Mouse (Mus musculus) C2C12 (cell line): ENCODE data around the gene Gm20604. TPM values are rescaled to one million over a fixed set of nuclear protein-coding genes. Genes with fewer than 3 reads are reported as not detected.

ENCODE experiments used
- H3K27me3 ChIP-seq: one replicate; pipeline ENCODE4 v1.6.1; 2011; ENCODE audit not compliant: control insufficient read depth, insufficient read depth, insufficient read length
- H3K36me3 ChIP-seq: one replicate; pipeline ENCODE4 v1.6.1; 2011; ENCODE audit not compliant: control insufficient read depth, insufficient read depth
- H3K4me3 ChIP-seq: one replicate; pipeline ENCODE4 v1.5.1; 2011; ENCODE audit warnings: mild to moderate bottlenecking, control low read depth; ENCODE audit not compliant: poor library complexity, insufficient read depth, severe bottlenecking
- H3K79me2 ChIP-seq: one replicate; pipeline ENCODE4 v1.6.1; 2011; ENCODE audit not compliant: control insufficient read depth, insufficient read depth
- H3K79me3 ChIP-seq: one replicate; pipeline ENCODE4 v1.6.1; 2011; ENCODE audit warnings: low read depth, control low read depth
- H3ac ChIP-seq: one replicate; pipeline ENCODE3; 2011; ENCODE audit warnings: low read depth; ENCODE audit not compliant: control insufficient read depth, insufficient read length
- CEBPB ChIP-seq: IDR thresholded peaks from one replicate; pipeline ENCODE4 v1.6.1; 2011; ENCODE audit warnings: low read depth, mild to moderate bottlenecking, control low read depth, moderate library complexity
- CTCF ChIP-seq: IDR thresholded peaks from one replicate; pipeline ENCODE4 v1.5.1; 2011; ENCODE audit not compliant: control insufficient read depth, insufficient read depth, insufficient read length
- FOSL1 ChIP-seq: IDR thresholded peaks from one replicate; pipeline ENCODE4 v1.8.0; 2011; ENCODE audit warnings: mild to moderate bottlenecking, low read length; ENCODE audit not compliant: poor library complexity, insufficient read depth, severe bottlenecking
- MAX ChIP-seq: IDR thresholded peaks from one replicate; pipeline ENCODE4 v1.6.1; 2011; ENCODE audit warnings: mild to moderate bottlenecking, control low read depth
- MYOD1 ChIP-seq: IDR thresholded peaks from one replicate; pipeline ENCODE4 v1.6.1; 2011; ENCODE audit warnings: low read depth; ENCODE audit not compliant: control insufficient read depth, insufficient read length
- MYOG ChIP-seq: IDR thresholded peaks from one replicate; pipeline ENCODE4 v1.6.1; 2011; ENCODE audit not compliant: control insufficient read depth, insufficient read length; ENCODE audit errors: extremely low read depth
- USF1 ChIP-seq: IDR thresholded peaks from one replicate; pipeline ENCODE4 v1.6.1; 2011; ENCODE audit warnings: low read depth, mild to moderate bottlenecking, control low read depth, moderate library complexity
- polyA plus RNA-seq: library from polyadenylated mRNA; unstranded; fragments of >200 nt; fragmentation: generic; extraction: Trizol; gene quantifications from one replicate; pipeline ENCODE4 v1.2.1, GENCODE M21; 2012; ENCODE audit warnings: missing spikeins

Gene Gm20604
- polyA plus RNA-seq, 1 experiment: 6.0 TPM

GRCm38 (mm10) chr12:102703111-102703412, 55.4 kb downstream of the Gm20604 start:
- Histone ChIP-seq H3K4me3 (no peak overlapping the region), H3K79me2 (no peaks in the 10 kb centered on the region), H3K79me3 (no peaks in the 10 kb centered on the region), H3K27me3 (no peaks in the 10 kb centered on the region), H3ac (no peak overlapping the region), H3K36me3 (no peaks in the 10 kb centered on the region)
- TF ChIP-seq MYOD1 (no peak), MAX (no peak), CEBPB (no peak), FOSL1 (no peak), MYOG (no peak), CTCF (no peak), USF1 (no peak)

GRCm38 (mm10) chr12:102702356-102703110, 55.9 kb downstream of the Gm20604 start:
- TF ChIP-seq CEBPB (no peak), FOSL1 (no peak), USF1 (no peak), MAX (no peak), MYOD1 (no peak), CTCF (no peak)
- Histone ChIP-seq H3K36me3 (no peaks in the 10 kb centered on the region), H3K4me3 (no peak overlapping the region), H3K79me3 (no peaks in the 10 kb centered on the region), H3K79me2 (no peaks in the 10 kb centered on the region), H3ac (no peak overlapping the region), H3K27me3 (no peaks in the 10 kb centered on the region)

GRCm38 (mm10) chr12:102701691-102702207, 56.7 kb downstream of the Gm20604 start:
- Histone ChIP-seq H3K79me2 (no peaks in the 10 kb centered on the region), H3K4me3 (no peak overlapping the region), H3K27me3 (no peaks in the 10 kb centered on the region), H3K79me3 (no peaks in the 10 kb centered on the region), H3ac (no peak overlapping the region), H3K36me3 (no peaks in the 10 kb centered on the region)
- TF ChIP-seq MYOG: no peak
- no peak for TF ChIP-seq USF1
- TF ChIP-seq FOSL1: no peak
- TF ChIP-seq MAX: no peak
- no peak for TF ChIP-seq CTCF
- no peak for TF ChIP-seq MYOD1
- TF ChIP-seq CEBPB: no peak

GRCm38 (mm10) chr12:102700453-102700852, 58.0 kb downstream of the Gm20604 start:
- Histone ChIP-seq H3K27me3 (no peaks in the 10 kb centered on the region), H3K36me3 (no peaks in the 10 kb centered on the region), H3ac (no peak overlapping the region), H3K79me2 (no peaks in the 10 kb centered on the region), H3K79me3 (no peaks in the 10 kb centered on the region), H3K4me3 (no peak overlapping the region)
- TF ChIP-seq FOSL1 (no peak), MYOD1 (no peak), CTCF (no peak), MAX (no peak), CEBPB (no peak), USF1 (no peak), MYOG (no peak)

GRCm38 (mm10) chr12:102699156-102699555, 59.3 kb downstream of the Gm20604 start:
- Histone ChIP-seq H3K4me3 (no peak overlapping the region), H3K79me2 (no peaks in the 10 kb centered on the region)
- no peak for TF ChIP-seq MYOG
- TF ChIP-seq MAX: no peak
- no peak for TF ChIP-seq CEBPB
- no peak for TF ChIP-seq CTCF
- no peak for TF ChIP-seq FOSL1
- TF ChIP-seq MYOD1: no peak
- TF ChIP-seq USF1: no peak

More at GRCm38 (mm10) chr12:102699156-102699555, 59.3 kb downstream of the Gm20604 start:
- no peaks in the 10 kb centered on the region for H3K79me3 ChIP-seq
- H3K27me3 ChIP-seq: no peaks in the 10 kb centered on the region
- no peaks in the 10 kb centered on the region for H3K36me3 ChIP-seq
- no peak overlapping the region for H3ac ChIP-seq
